Mouse (Mus musculus) spleen, postnatal 14 days (tissue): ENCODE measurements around the gene Efcab1.
"Not testable (repeated sequence)": the region's sequence is repeated elsewhere in the genome, so short reads cannot be mapped to it uniquely, and the experiment has no call there.

Source experiments
- DNase-seq, 2 experiments: peaks; one replicate each; pipeline ENCODE4 v3.0.0; 2021 to 2022; ENCODE audit warnings: low spot score in 2 of 2

The Efcab1 gene

GRCm38 (mm10) chr16:14906393-14907100, at the start of gene Efcab1:
Gene Efcab1 (plus strand): TSS chr16:14906606.
- DNase-seq: no peak

- DNase-seq: no peak
Observed at GRCm38 (mm10) chr16:14859443-14859842, 47.0 kb upstream of the Efcab1 start.

- DNase-seq: no peak
Observed at GRCm38 (mm10) chr16:14884916-14885315, 21.5 kb upstream of the Efcab1 start.

GRCm38 (mm10) chr16:14885372-14885771, 21.0 kb upstream of the Efcab1 start:
- DNase-seq: no peak

GRCm38 (mm10) chr16:14892492-14892891, 13.9 kb upstream of the Efcab1 start:
- no peak for DNase-seq

- DNase-seq: no peak
Observed at GRCm38 (mm10) chr16:14893864-14894263, 12.5 kb upstream of the Efcab1 start.

- no peak for DNase-seq
Observed at GRCm38 (mm10) chr16:14894713-14895112, 11.7 kb upstream of the Efcab1 start.

GRCm38 (mm10) chr16:14895543-14895942, 10.9 kb upstream of the Efcab1 start:
- no peak for DNase-seq

GRCm38 (mm10) chr16:14930711-14931110, 24.3 kb downstream of the Efcab1 start:
- not testable (repeated sequence) for DNase-seq

- not testable (repeated sequence) for DNase-seq
Observed at GRCm38 (mm10) chr16:14936478-14937166, 30.2 kb downstream of the Efcab1 start.

GRCm38 (mm10) chr16:14939552-14939951, 33.1 kb downstream of the Efcab1 start:
- no peak for DNase-seq

GRCm38 (mm10) chr16:14939994-14940715, 33.7 kb downstream of the Efcab1 start:
- no peak for DNase-seq

GRCm38 (mm10) chr16:14940898-14941297, 34.5 kb downstream of the Efcab1 start:
- DNase-seq: no peak

- DNase-seq: no peak
Observed at GRCm38 (mm10) chr16:14943530-14943929, 37.1 kb downstream of the Efcab1 start.

- not testable (repeated sequence) for DNase-seq
Observed at GRCm38 (mm10) chr16:14947561-14947960, 41.2 kb downstream of the Efcab1 start.

- no peak for DNase-seq
Observed at GRCm38 (mm10) chr16:14951894-14952293, 45.5 kb downstream of the Efcab1 start.

- DNase-seq: no peak
Observed at GRCm38 (mm10) chr16:14959743-14960142, 53.3 kb downstream of the Efcab1 start.

GRCm38 (mm10) chr16:14973696-14974095, 67.3 kb downstream of the Efcab1 start:
- no peak for DNase-seq

GRCm38 (mm10) chr16:14979228-14979627, 72.8 kb downstream of the Efcab1 start:
- DNase-seq: no peak

GRCm38 (mm10) chr16:14989614-14990268, 83.3 kb downstream of the Efcab1 start:
- DNase-seq: no peak

- no peak for DNase-seq
Observed at GRCm38 (mm10) chr16:14991001-14991400, 84.6 kb downstream of the Efcab1 start.
